Mouse (Mus musculus) ES-Bruce4 (cell line): ENCODE data around the gene Alms1. TPM values are rescaled to one million over a fixed set of nuclear protein-coding genes. Genes with fewer than 3 reads are reported as not detected.
"Not testable (repeated sequence)": the region's sequence is repeated elsewhere in the genome, so short reads cannot be mapped to it uniquely, and the experiment has no call there.

ENCODE experiments used
- H3K27ac ChIP-seq: 2 replicates; pipeline ENCODE4 v1.5.1; 2012; ENCODE audit warnings: low read length, inconsistent platforms; ENCODE audit not compliant: insufficient read depth
- H3K27me3 ChIP-seq: 2 replicates; pipeline ENCODE4 v1.6.1; 2012; ENCODE audit warnings: mild to moderate bottlenecking, low read length, inconsistent platforms; ENCODE audit not compliant: control insufficient read depth, poor library complexity, insufficient read depth, severe bottlenecking
- H3K36me3 ChIP-seq: 2 replicates; pipeline ENCODE4 v1.6.1; 2012; ENCODE audit warnings: inconsistent platforms, mild to moderate bottlenecking, low read length, moderate library complexity; ENCODE audit not compliant: control insufficient read depth, poor library complexity, insufficient read depth, severe bottlenecking
- H3K4me1 ChIP-seq: one replicate; pipeline ENCODE4 v1.8.1; 2011; ENCODE audit warnings: low read length; ENCODE audit not compliant: control insufficient read depth, insufficient read depth
- H3K4me3 ChIP-seq: 2 replicates; pipeline ENCODE4 v1.5.1; 2011; ENCODE audit warnings: low read depth, mild to moderate bottlenecking, low read length
- H3K9ac ChIP-seq: 2 replicates; pipeline ENCODE4 v1.6.1; 2012; ENCODE audit warnings: low read depth, mild to moderate bottlenecking, inconsistent platforms; ENCODE audit not compliant: poor library complexity, severe bottlenecking
- H3K9me3 ChIP-seq: replicated peaks from 2 replicates; pipeline ENCODE4 v1.6.1; 2012; ENCODE audit warnings: mild to moderate bottlenecking, low read length, inconsistent platforms; ENCODE audit not compliant: control insufficient read depth, poor library complexity, insufficient read depth, severe bottlenecking
- CTCF ChIP-seq: IDR thresholded peaks from one replicate; pipeline ENCODE4 v1.8.1; 2011; ENCODE audit warnings: low read depth, low read length
- EP300 ChIP-seq: IDR thresholded peaks from 2 replicates; pipeline ENCODE4 v1.6.1; 2011; ENCODE audit warnings: low read depth, low read length; ENCODE audit not compliant: insufficient read depth
- POLR2A ChIP-seq: IDR thresholded peaks from one replicate; pipeline ENCODE4 v1.8.1; 2011; ENCODE audit warnings: low read length; ENCODE audit not compliant: insufficient read depth
- polyA plus RNA-seq: library from polyadenylated mRNA; stranded (reverse); fragments of >200 nt; gene quantifications from 2 replicates; pipeline ENCODE4 v1.2.4, GENCODE M21; 2011; ENCODE audit warnings: low read depth; ENCODE audit not compliant: missing spikeins, insufficient read depth, insufficient read length

Alms1 gene
- polyA plus RNA-seq, 1 experiment, result 21.0 TPM

DNA sequence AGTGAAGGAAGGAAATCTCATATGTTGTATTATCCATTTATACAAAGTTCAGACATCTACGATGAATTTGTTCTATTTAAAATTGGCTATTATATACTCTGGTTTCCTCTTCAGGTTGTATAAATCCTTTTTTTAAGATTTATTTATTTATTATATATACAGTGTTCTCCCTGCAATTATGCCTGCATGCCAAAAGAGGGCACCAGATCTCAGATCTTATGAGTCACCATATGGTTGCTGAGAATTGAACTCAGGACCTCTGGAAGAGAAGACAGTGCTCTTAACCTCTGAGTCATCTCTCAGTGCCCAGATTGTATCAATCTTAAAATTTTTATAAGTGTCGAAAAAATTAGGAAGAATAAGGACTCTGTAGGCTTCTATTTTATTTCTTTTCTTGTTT, 65.9 kb downstream of the Alms1 start:
- Histone ChIP-seq H3K4me1 (no peaks in the 10 kb centered on the region), H3K9ac (no peak overlapping the region), H3K36me3 (peaks cover 2% of the 10 kb centered on the region; the same call in 1 of the 2 replicates), H3K9me3 (peaks cover 12% of the 10 kb centered on the region), H3K4me3 (no peak overlapping the region), H3K27ac (no peak overlapping the region), H3K27me3 (no peaks in the 10 kb centered on the region)
- no peak for TF ChIP-seq EP300
- TF ChIP-seq POLR2A, result no peak
- TF ChIP-seq CTCF, result no peak

DNA sequence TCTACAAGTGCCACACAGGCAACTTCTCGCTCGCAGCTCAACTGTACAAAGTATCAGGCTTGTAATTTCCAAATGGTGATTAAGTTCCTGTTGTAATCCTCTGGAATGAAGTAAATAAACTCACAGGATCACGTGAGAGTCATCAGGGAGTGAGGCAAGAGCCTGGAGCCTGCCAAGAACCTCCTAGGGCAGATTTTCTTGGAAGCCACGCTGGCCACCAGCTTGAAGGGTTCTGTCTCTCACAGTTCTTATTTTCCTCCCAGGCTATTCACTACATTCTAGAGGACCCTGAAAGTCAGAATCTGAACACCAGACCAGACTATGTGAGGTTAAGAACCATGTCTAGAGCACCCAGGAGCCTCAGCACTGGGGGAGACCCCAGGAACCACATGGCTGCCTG, 114.6 kb downstream of the Alms1 start:
- not testable (repeated sequence) for H3K9ac ChIP-seq, H3K27me3 ChIP-seq, H3K9me3 ChIP-seq, H3K36me3 ChIP-seq, H3K4me3 ChIP-seq, H3K4me1 ChIP-seq, H3K27ac ChIP-seq

DNA sequence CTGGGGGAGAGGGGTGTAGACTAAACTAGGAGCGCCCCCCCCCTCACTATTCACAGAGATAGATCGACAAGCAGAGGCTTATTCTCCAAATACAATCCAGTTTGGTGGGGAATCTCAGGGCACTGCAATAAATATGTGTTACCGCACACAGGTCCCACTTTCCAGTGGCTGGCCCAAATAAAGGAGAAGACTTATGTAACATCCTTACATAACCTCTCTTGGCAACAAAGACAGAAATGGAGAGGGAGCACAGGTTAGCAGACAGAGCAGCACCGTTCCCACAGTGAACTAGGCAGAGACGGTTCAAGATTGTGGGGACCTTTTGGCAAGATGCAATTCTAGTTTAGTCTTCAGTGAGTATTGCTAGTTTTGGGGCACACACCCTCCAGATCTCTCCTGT, 121.9 kb downstream of the Alms1 start:
- H3K36me3 ChIP-seq, H3K27me3 ChIP-seq, H3K27ac ChIP-seq, H3K9ac ChIP-seq, H3K4me1 ChIP-seq, H3K4me3 ChIP-seq, H3K9me3 ChIP-seq: not testable (repeated sequence)

DNA sequence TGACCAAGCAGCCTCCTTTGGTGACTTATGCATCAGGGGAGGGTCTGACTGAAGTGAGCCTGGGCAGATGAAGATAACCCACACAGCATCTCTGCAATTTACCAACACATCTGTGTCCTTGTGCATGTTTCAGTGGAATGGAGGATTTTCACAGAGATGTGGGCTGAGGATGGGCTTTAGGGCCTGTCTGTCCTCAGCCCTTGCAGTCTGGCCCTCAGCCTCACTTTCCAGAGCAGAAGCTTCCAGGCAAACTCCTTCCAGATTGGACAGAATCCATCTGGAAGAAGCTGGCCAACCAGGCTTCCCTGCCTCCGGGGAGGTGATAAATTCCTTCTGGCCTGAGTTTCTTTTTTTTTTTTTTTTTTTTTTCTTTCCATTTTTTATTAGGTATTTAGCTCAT, 122.3 kb downstream of the Alms1 start:
- H3K36me3 ChIP-seq, H3K27me3 ChIP-seq, H3K4me3 ChIP-seq, H3K9me3 ChIP-seq, H3K27ac ChIP-seq, H3K4me1 ChIP-seq, H3K9ac ChIP-seq: not testable (repeated sequence)

DNA sequence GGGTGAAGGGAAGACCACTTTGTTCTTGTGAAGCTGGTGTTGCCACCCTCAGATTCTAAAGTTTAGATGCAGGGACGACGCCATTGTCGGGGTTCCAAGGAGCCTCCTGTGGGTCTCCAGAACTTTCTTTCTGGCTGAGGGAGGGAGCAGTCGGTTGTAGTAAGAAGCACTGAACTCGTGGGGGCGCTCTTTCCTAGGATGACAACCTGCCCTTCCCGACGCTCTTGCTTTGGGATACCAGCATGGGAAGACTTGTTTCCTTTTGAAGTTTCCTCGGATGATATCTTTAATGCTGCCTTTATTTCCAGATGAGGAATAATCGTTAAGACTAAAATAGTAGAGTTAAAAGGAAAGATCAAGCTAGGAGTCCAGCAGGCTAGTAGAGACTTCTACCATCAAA, 125.8 kb downstream of the Alms1 start, which contains the start of gene Nat8f7:
Gene Nat8f7, minus strand, starts transcription at position 101 of the 400 bp plus-strand sequence.
- not testable (repeated sequence) for H3K4me3 ChIP-seq, H3K27ac ChIP-seq, H3K9ac ChIP-seq, H3K27me3 ChIP-seq, H3K4me1 ChIP-seq, H3K9me3 ChIP-seq, H3K36me3 ChIP-seq

Other genes with a start within 250 kb of the Alms1 start
- gene Rab11fip5, start 212.9 kb upstream of the Alms1 start, polyA plus RNA-seq, result 15.8 and 18.3 TPM in 2 replicates
- gene Noto, start 163.6 kb upstream of the Alms1 start, polyA plus RNA-seq, result not detected in 2 replicates
- gene Smyd5, start 155.5 kb upstream of the Alms1 start, polyA plus RNA-seq, result 42.3 and 44.4 TPM in 2 replicates
- gene Cct7, start 136.0 kb upstream of the Alms1 start, polyA plus RNA-seq, result 463 and 467 TPM in 2 replicates
- 4.7 and 9.6 TPM in 2 replicates for gene Pradc1, start 135.6 kb upstream of the Alms1 start, polyA plus RNA-seq
- gene Fbxo41, start 84.5 kb upstream of the Alms1 start, polyA plus RNA-seq, result 0.24 and 0.43 TPM in 2 replicates
- not detected in 2 replicates for gene Egr4, start 73.9 kb upstream of the Alms1 start, polyA plus RNA-seq
- not detected in 2 replicates for gene Nat8f7, start 125.7 kb downstream of the Alms1 start, polyA plus RNA-seq
- gene Nat8f3, start 178.2 kb downstream of the Alms1 start, polyA plus RNA-seq, result not detected in 2 replicates
- not detected in 2 replicates for gene Nat8f6, start 233.4 kb downstream of the Alms1 start, polyA plus RNA-seq
- gene Nat8f5, start 233.4 kb downstream of the Alms1 start, polyA plus RNA-seq, result not detected in 2 replicates
- not detected in 2 replicates for gene Nat8, start 244.6 kb downstream of the Alms1 start, polyA plus RNA-seq